Mouse (Mus musculus) thymus, adult 2 months (tissue): ENCODE data around the gene Gtf2h5.

Experiments
- CTCF ChIP-seq: fragments of 200-500 bp; IDR thresholded peaks from 2 replicates; pipeline ENCODE4 v1.5.1; 2012; ENCODE audit warnings: mild to moderate bottlenecking, control low read depth, low read length, moderate library complexity, borderline replicate concordance; ENCODE audit not compliant: control insufficient read depth, poor library complexity, insufficient read depth; ENCODE audit errors: extremely low read depth
- POLR2A ChIP-seq: fragments of 200-500 bp; IDR thresholded peaks from 2 replicates; pipeline ENCODE4 v1.6.1; 2012; ENCODE audit warnings: mild to moderate bottlenecking, low read length, control low read depth, moderate library complexity; ENCODE audit not compliant: control insufficient read depth, poor library complexity, insufficient read depth; ENCODE audit errors: extremely low read depth

GRCm38 (mm10) chr17:6062793-6063192 lies 16.8 kb upstream of the Gtf2h5 start:
- TF ChIP-seq CTCF (no peak), POLR2A (no peak)
